Mouse (Mus musculus) heart, adult 2 months (tissue): Measurements from ENCODE around the gene Mob3c. TPM values are rescaled to one million over a fixed set of nuclear protein-coding genes. Genes with fewer than 3 reads are reported as not detected.

Source experiments
- DNase-seq, 2 experiments: peaks; one replicate each; pipeline ENCODE4 v3.0.0; 2021
- H3K27ac ChIP-seq: fragments of 200-600 bp; 2 replicates; pipeline ENCODE4 v1.8.1; 2022
- H3K27me3 ChIP-seq: fragments of 200-500 bp; 2 replicates; pipeline ENCODE4 v1.6.1; 2012; ENCODE audit warnings: mild to moderate bottlenecking, low read length, inconsistent platforms, mixed read lengths; ENCODE audit not compliant: control insufficient read depth, insufficient read depth
- H3K36me3 ChIP-seq: fragments of 200-500 bp; 2 replicates; pipeline ENCODE4 v1.6.1; 2012; ENCODE audit warnings: low read length, inconsistent platforms; ENCODE audit not compliant: control insufficient read depth, insufficient read depth
- H3K4me1 ChIP-seq: fragments of 200-500 bp; 2 replicates; pipeline ENCODE4 v1.6.1; 2011; ENCODE audit warnings: low read length; ENCODE audit not compliant: control insufficient read depth, insufficient read depth
- H3K4me3 ChIP-seq: fragments of 200-600 bp; 2 replicates; pipeline ENCODE4 v1.8.1; 2022
- H3K79me2 ChIP-seq: fragments of 200-500 bp; replicated peaks from 2 replicates; pipeline ENCODE4 v1.6.1; 2012; ENCODE audit warnings: mild to moderate bottlenecking, inconsistent platforms, low read length, moderate library complexity, mixed read lengths; ENCODE audit not compliant: control insufficient read depth, insufficient read depth
- H3K9ac ChIP-seq: fragments of 200-500 bp; 2 replicates; pipeline ENCODE4 v1.6.1; 2012; ENCODE audit warnings: low read depth, mild to moderate bottlenecking, control low read depth, inconsistent platforms, low read length, mixed read lengths
- CTCF ChIP-seq: fragments of 200-600 bp; IDR thresholded peaks from 2 replicates; pipeline ENCODE4 v1.8.1; 2022; ENCODE audit warnings: antibody characterized with exemption, mild to moderate bottlenecking, moderate library complexity
- EP300 ChIP-seq: fragments of 200-500 bp; IDR thresholded peaks from 2 replicates; pipeline ENCODE4 v1.6.1; 2011; ENCODE audit warnings: low read depth, low read length, control low read depth; ENCODE audit not compliant: insufficient read depth
- POLR2A ChIP-seq: fragments of 200-500 bp; IDR thresholded peaks from 2 replicates; pipeline ENCODE4 v1.6.1; 2011; ENCODE audit warnings: mild to moderate bottlenecking, low read depth, low read length, control low read depth; ENCODE audit not compliant: insufficient read depth
- WGBS: fragments of 180-500 bp; shearing (Covaris S2); methylation state at CpG from one replicate; pipeline ENCODE4 v1.1.7; 2018; 5-methylcytosine and 5-hydroxymethylcytosine counted together
- intact Hi-C: fragments of 180-260 bp; cut with DNase I; formaldehyde crosslinking; loops from one replicate; pipeline ENCODE4 v1.15.1; 2025
- polyA plus RNA-seq: library from polyadenylated mRNA; depleted of rRNA; stranded (reverse); fragments of >200 nt; gene quantifications from 2 replicates; pipeline ENCODE4 v1.2.3, GENCODE M21; 2012; rRNA removed
- total RNA-seq, 2 experiments: library from RNA; stranded (reverse); gene quantifications; 2 replicates each; pipeline ENCODE4 v1.2.3; 2021

Gene Mob3c
- total and polyA plus RNA-seq, 3 experiments: 3.2 to 9.3 (median 4.3) TPM

GRCm38 (mm10) chr4:115884022-115884421, 56.1 kb downstream of the Mob3c start, which contains the start of gene Kncn:
Kncn (plus strand) TSS chr4:115884400.
- H3K79me2 ChIP-seq: no peaks in the 10 kb centered on the region
- DNase-seq: no peak
- no peak within 1 kb of the TSS for H3K4me3 ChIP-seq
- H3K4me1 ChIP-seq: no peaks in the 10 kb centered on the region
- no peaks in the 10 kb centered on the region for H3K36me3 ChIP-seq
- 74% methylated on average over 6 of the region's 6 CpGs for WGBS
- intact Hi-C loops: no loop called here
- H3K9ac ChIP-seq: no peak within 1 kb of the TSS
- H3K27ac ChIP-seq: no peak within 1 kb of the TSS
- TF ChIP-seq POLR2A (no peak), CTCF (no peak), EP300 (no peak)
- H3K27me3 ChIP-seq: no peaks in the 10 kb centered on the region

Other genes starting within 250 kb of the Mob3c start
- gene Cyp4a32, start 227.1 kb upstream of the Mob3c start, total RNA-seq: not detected
- gene Cyp4a32, start 227.1 kb upstream of the Mob3c start, polyA plus RNA-seq: not detected in 2 replicates
- gene Cyp4b1, start 180.4 kb upstream of the Mob3c start, total RNA-seq: 10 to 100 TPM; 28.3 to 29.2 TPM
- 56.5 and 61.1 TPM in 2 replicates for gene Cyp4b1, start 180.4 kb upstream of the Mob3c start, polyA plus RNA-seq
- gene Efcab14, start 90.3 kb upstream of the Mob3c start, total RNA-seq: 10 to 100 TPM; 38.7 to 40.1 TPM
- gene Efcab14, start 90.3 kb upstream of the Mob3c start, polyA plus RNA-seq: 20.4 and 34.4 TPM in 2 replicates
- gene Tex38, start 47.1 kb upstream of the Mob3c start, total RNA-seq: under 1 TPM; 0.39 to 0.94 TPM
- gene Tex38, start 47.1 kb upstream of the Mob3c start, polyA plus RNA-seq: 0.47 and 1.2 TPM in 2 replicates
- gene Atpaf1, start 43.3 kb upstream of the Mob3c start, total RNA-seq: 10 to 100 TPM; 83.1 to 98.1 TPM
- 58.4 and 80.4 TPM in 2 replicates for gene Atpaf1, start 43.3 kb upstream of the Mob3c start, polyA plus RNA-seq
- gene Mknk1, start 11.1 kb downstream of the Mob3c start, total RNA-seq: 10 to 100 TPM; 18.3 to 20.6 TPM
- 32.1 and 42.1 TPM in 2 replicates for gene Mknk1, start 11.1 kb downstream of the Mob3c start, polyA plus RNA-seq
- gene Kncn, start 56.3 kb downstream of the Mob3c start, total RNA-seq: not detected
- 0.18 TPM in 1 of 2 replicates, not detected in the other for gene Kncn, start 56.3 kb downstream of the Mob3c start, polyA plus RNA-seq
- gene 6430628N08Rik, start 62.6 kb downstream of the Mob3c start, total RNA-seq: not detected
- gene 6430628N08Rik, start 62.6 kb downstream of the Mob3c start, polyA plus RNA-seq: not detected in 2 replicates
- gene Dmbx1, start 111.8 kb downstream of the Mob3c start, total RNA-seq: not detected
- gene Dmbx1, start 111.8 kb downstream of the Mob3c start, polyA plus RNA-seq: not detected in 2 replicates
- gene Faah, start 189.8 kb downstream of the Mob3c start, total RNA-seq: under 1 TPM; 0.14 to 0.23 TPM
- 0.53 and 1.4 TPM in 2 replicates for gene Faah, start 189.8 kb downstream of the Mob3c start, polyA plus RNA-seq
- gene Nsun4, start 225.8 kb downstream of the Mob3c start, total RNA-seq: 10 to 100 TPM; 24.3 to 28.4 TPM
- 24.9 and 37.0 TPM in 2 replicates for gene Nsun4, start 225.8 kb downstream of the Mob3c start, polyA plus RNA-seq
- gene Uqcrh, start 247.0 kb downstream of the Mob3c start, total RNA-seq: 1,000 to 10,000 TPM; 1,648 to 1,969 TPM
- gene Uqcrh, start 247.0 kb downstream of the Mob3c start, polyA plus RNA-seq: 736 and 1,429 TPM in 2 replicates
- gene Lrrc41, start 247.2 kb downstream of the Mob3c start, total RNA-seq: 10 to 100 TPM; 22.0 to 24.9 TPM
- gene Lrrc41, start 247.2 kb downstream of the Mob3c start, polyA plus RNA-seq: 27.1 and 32.6 TPM in 2 replicates